Mouse (Mus musculus): ENCODE data around the gene Adamtsl2. TPM values are rescaled to one million over a fixed set of nuclear protein-coding genes. Genes with fewer than 3 reads are reported as not detected.

Gene Adamtsl2
- total and polyA plus RNA-seq, 2 experiments from 2014 or later = 9.3 to 17.0 TPM

GRCm38 (mm10) chr2:27146840-27147239 is 67.7 kb downstream of the Adamtsl2 start:
- H3K27ac ChIP-seq (ENCODE audit: low read depth, low read length) = no peak overlapping the region
- H3K4me3 ChIP-seq (ENCODE audit: low read depth, low read length) = no peak overlapping the region
- TF ChIP-seq CTCF (IDR thresholded peaks at IDR 0.05) = no peak
- WGBS = 78% methylated on average over 6 of the region's 6 CpGs
- no peak overlapping the region for H3K9ac ChIP-seq (replicated peaks; ENCODE audit: low read length, poor library complexity, severe bottlenecking)
- H3K27me3 ChIP-seq (ENCODE audit: insufficient read depth, low read length) = no peaks in the 10 kb centered on the region
- H3K4me1 ChIP-seq (ENCODE audit: insufficient read depth, low read length) = peaks cover 3% of the 10 kb centered on the region
- no peak overlapping the region for H3K4me2 ChIP-seq (ENCODE audit: low read depth, low read length, poor library complexity, severe bottlenecking)
- no peaks in the 10 kb centered on the region for H3K36me3 ChIP-seq (ENCODE audit: insufficient read depth, low read length)
- DNase-seq (ENCODE audit: low spot score) (no peak), ATAC-seq (ENCODE audit: low FRiP score) (no peak)
- H3K9me3 ChIP-seq (ENCODE audit: low read length) = no peaks in the 10 kb centered on the region

DNA sequence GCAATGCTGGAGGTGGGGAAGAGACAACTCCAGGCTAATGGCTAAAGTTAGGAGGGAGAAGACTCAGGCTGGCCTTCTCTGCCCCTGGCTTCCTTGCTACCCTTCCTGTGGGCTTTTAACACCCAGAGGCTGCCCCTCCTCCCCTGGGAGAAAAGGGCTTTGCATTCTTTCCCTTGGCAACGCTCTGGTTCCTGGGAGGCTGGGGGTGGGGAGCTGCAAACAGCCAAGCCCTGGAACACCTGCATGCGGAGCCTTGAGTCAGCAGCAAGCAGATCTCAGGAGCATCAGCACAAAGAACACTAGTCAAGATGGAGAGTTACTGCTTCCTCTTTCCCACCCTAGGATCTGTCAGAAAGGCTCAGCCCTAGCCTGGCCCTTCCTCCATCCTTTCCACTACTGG is 70.3 kb downstream of the Adamtsl2 start:
- Histone ChIP-seq H3K9me3 (ENCODE audit: low read length) (no peaks in the 10 kb centered on the region), H3K36me3 (ENCODE audit: insufficient read depth, low read length) (no peaks in the 10 kb centered on the region), H3K4me3 (ENCODE audit: low read depth, low read length) (no peak overlapping the region), H3K4me2 (ENCODE audit: low read depth, low read length, poor library complexity, severe bottlenecking) (no peak overlapping the region), H3K9ac (replicated peaks; ENCODE audit: low read length, poor library complexity, severe bottlenecking) (no peak overlapping the region), H3K27me3 (ENCODE audit: insufficient read depth, low read length) (no peaks in the 10 kb centered on the region), H3K4me1 (ENCODE audit: insufficient read depth, low read length) (peaks cover 3% of the 10 kb centered on the region), H3K27ac (ENCODE audit: low read depth, low read length) (no peak overlapping the region)
- DNase-seq (ENCODE audit: low spot score) = no peak
- ATAC-seq (ENCODE audit: low FRiP score) = no peak
- no peak for TF ChIP-seq CTCF (IDR thresholded peaks at IDR 0.05)
- WGBS = 19% methylated on average over 2 of the region's 2 CpGs

DNA sequence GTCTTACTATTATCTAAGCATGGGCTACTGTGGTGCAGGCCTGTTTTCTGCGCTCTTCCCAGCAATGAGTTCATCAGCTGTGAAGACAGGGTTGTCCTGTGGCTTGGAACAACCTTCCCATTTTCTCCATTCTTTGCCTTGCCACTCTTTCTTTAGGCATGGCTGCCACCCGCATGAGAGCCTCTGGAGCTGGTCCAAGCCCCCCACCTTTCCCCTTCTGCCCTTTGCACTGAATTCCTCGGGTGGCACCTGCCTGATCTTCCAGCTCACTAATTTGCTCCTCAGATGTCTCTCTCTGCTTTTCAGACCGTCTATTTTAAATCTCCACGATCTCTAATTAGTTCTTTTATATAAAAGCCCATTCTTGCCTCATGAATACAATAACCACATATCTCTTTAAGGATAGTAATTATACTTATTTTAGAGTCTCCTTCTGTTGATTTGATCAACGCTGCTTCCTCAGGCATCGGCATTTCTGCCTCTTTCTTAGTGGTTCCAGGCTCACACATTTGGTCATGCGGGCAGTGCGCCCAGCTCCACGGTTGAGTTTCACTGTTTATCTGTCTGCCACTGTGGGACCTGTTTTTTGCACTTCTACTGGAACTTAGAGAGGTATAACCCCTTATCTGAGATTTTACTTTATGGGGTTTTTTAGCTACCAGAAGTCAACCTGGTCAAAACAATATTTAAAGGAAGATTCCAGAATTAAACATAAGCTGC is 75.4 kb downstream of the Adamtsl2 start:
- no peaks in the 10 kb centered on the region for H3K36me3 ChIP-seq (ENCODE audit: insufficient read depth, low read length)
- no peak overlapping the region for H3K4me2 ChIP-seq (ENCODE audit: low read depth, low read length, poor library complexity, severe bottlenecking)
- H3K27me3 ChIP-seq (ENCODE audit: insufficient read depth, low read length) = no peaks in the 10 kb centered on the region
- no peak overlapping the region for H3K4me3 ChIP-seq (ENCODE audit: low read depth, low read length)
- DNase-seq (ENCODE audit: low spot score) (no peak), ATAC-seq (ENCODE audit: low FRiP score) (no peak)
- TF ChIP-seq CTCF (IDR thresholded peaks at IDR 0.05) = no peak
- no peaks in the 10 kb centered on the region for H3K9me3 ChIP-seq (ENCODE audit: low read length)
- 75% methylated on average over 10 of the region's 10 CpGs for WGBS
- no peaks in the 10 kb centered on the region for H3K4me1 ChIP-seq (ENCODE audit: insufficient read depth, low read length)
- no peak overlapping the region for H3K27ac ChIP-seq (ENCODE audit: low read depth, low read length)
- no peak overlapping the region for H3K9ac ChIP-seq (replicated peaks; ENCODE audit: low read length, poor library complexity, severe bottlenecking)

GRCm38 (mm10) chr2:27156596-27156995 is 77.4 kb downstream of the Adamtsl2 start:
- Histone ChIP-seq H3K27ac (ENCODE audit: low read depth, low read length) (no peak overlapping the region), H3K4me3 (ENCODE audit: low read depth, low read length) (no peak overlapping the region), H3K27me3 (ENCODE audit: insufficient read depth, low read length) (no peaks in the 10 kb centered on the region), H3K36me3 (ENCODE audit: insufficient read depth, low read length) (no peaks in the 10 kb centered on the region), H3K4me2 (ENCODE audit: low read depth, low read length, poor library complexity, severe bottlenecking) (no peak overlapping the region), H3K4me1 (ENCODE audit: insufficient read depth, low read length) (no peaks in the 10 kb centered on the region), H3K9me3 (ENCODE audit: low read length) (no peaks in the 10 kb centered on the region), H3K9ac (replicated peaks; ENCODE audit: low read length, poor library complexity, severe bottlenecking) (no peak overlapping the region)
- DNase-seq (ENCODE audit: low spot score) (no peak), ATAC-seq (ENCODE audit: low FRiP score) (no peak)
- no peak for TF ChIP-seq CTCF (IDR thresholded peaks at IDR 0.05)
- 35% methylated on average over 6 of the region's 6 CpGs for WGBS

Other genes starting within 250 kb of the Adamtsl2 start
- gene Abo, start 214.4 kb upstream of the Adamtsl2 start, total RNA-seq (2014; rRNA removed) = not detected in 2 replicates
- gene Abo, start 214.4 kb upstream of the Adamtsl2 start, polyA plus RNA-seq (2015; fragmentation: Nextera tagmentation; extraction: Ambion mirVana) = not detected in 2 replicates
- 17.2 and 23.8 TPM in 2 replicates for gene Surf6, start 176.5 kb upstream of the Adamtsl2 start, total RNA-seq (2014; rRNA removed)
- 24.7 and 27.8 TPM in 2 replicates for gene Surf6, start 176.5 kb upstream of the Adamtsl2 start, polyA plus RNA-seq (2015; fragmentation: Nextera tagmentation; extraction: Ambion mirVana)
- 106 and 119 TPM in 2 replicates for gene Med22, start 168.7 kb upstream of the Adamtsl2 start, total RNA-seq (2014; rRNA removed)
- gene Med22, start 168.7 kb upstream of the Adamtsl2 start, polyA plus RNA-seq (2015; fragmentation: Nextera tagmentation; extraction: Ambion mirVana) = 139 and 144 TPM in 2 replicates
- gene Rpl7a, start 168.6 kb upstream of the Adamtsl2 start, total RNA-seq (2014; rRNA removed) = 910 and 1,034 TPM in 2 replicates
- gene Rpl7a, start 168.6 kb upstream of the Adamtsl2 start, polyA plus RNA-seq (2015; fragmentation: Nextera tagmentation; extraction: Ambion mirVana) = 411 and 433 TPM in 2 replicates
- 27.5 and 30.0 TPM in 2 replicates for gene Surf2, start 163.0 kb upstream of the Adamtsl2 start, total RNA-seq (2014; rRNA removed)
- 55.2 and 55.5 TPM in 2 replicates for gene Surf2, start 163.0 kb upstream of the Adamtsl2 start, polyA plus RNA-seq (2015; fragmentation: Nextera tagmentation; extraction: Ambion mirVana)
- 59.7 and 78.8 TPM in 2 replicates for gene Surf1, start 162.8 kb upstream of the Adamtsl2 start, total RNA-seq (2014; rRNA removed)
- gene Surf1, start 162.8 kb upstream of the Adamtsl2 start, polyA plus RNA-seq (2015; fragmentation: Nextera tagmentation; extraction: Ambion mirVana) = 112 and 122 TPM in 2 replicates
- gene Surf4, start 145.5 kb upstream of the Adamtsl2 start, total RNA-seq (2014; rRNA removed) = 108 and 120 TPM in 2 replicates
- 101 and 102 TPM in 2 replicates for gene Surf4, start 145.5 kb upstream of the Adamtsl2 start, polyA plus RNA-seq (2015; fragmentation: Nextera tagmentation; extraction: Ambion mirVana)
- 0.33 TPM in 1 of 2 replicates, not detected in the other for gene Stkld1, start 145.3 kb upstream of the Adamtsl2 start, total RNA-seq (2014; rRNA removed)
- gene Stkld1, start 145.3 kb upstream of the Adamtsl2 start, polyA plus RNA-seq (2015; fragmentation: Nextera tagmentation; extraction: Ambion mirVana) = 0.11 and 0.17 TPM in 2 replicates
- gene Rexo4, start 115.0 kb upstream of the Adamtsl2 start, total RNA-seq (2014; rRNA removed) = 39.1 and 41.8 TPM in 2 replicates
- 26.0 and 29.4 TPM in 2 replicates for gene Rexo4, start 115.0 kb upstream of the Adamtsl2 start, polyA plus RNA-seq (2015; fragmentation: Nextera tagmentation; extraction: Ambion mirVana)
- 0.38 TPM in 1 of 2 replicates, not detected in the other for gene Adamts13, start 106.0 kb upstream of the Adamtsl2 start, total RNA-seq (2014; rRNA removed)
- gene Adamts13, start 106.0 kb upstream of the Adamtsl2 start, polyA plus RNA-seq (2015; fragmentation: Nextera tagmentation; extraction: Ambion mirVana) = 0.31 TPM in 1 of 2 replicates, not detected in the other
- 52.8 and 63.0 TPM in 2 replicates for gene Cacfd1, start 69.5 kb upstream of the Adamtsl2 start, total RNA-seq (2014; rRNA removed)
- gene Cacfd1, start 69.5 kb upstream of the Adamtsl2 start, polyA plus RNA-seq (2015; fragmentation: Nextera tagmentation; extraction: Ambion mirVana) = 97.1 and 98.8 TPM in 2 replicates
- 23.8 and 31.8 TPM in 2 replicates for gene Slc2a6, start 51.4 kb upstream of the Adamtsl2 start, total RNA-seq (2014; rRNA removed)
- gene Slc2a6, start 51.4 kb upstream of the Adamtsl2 start, polyA plus RNA-seq (2015; fragmentation: Nextera tagmentation; extraction: Ambion mirVana) = 14.4 and 14.8 TPM in 2 replicates
- gene Mymk, start 7.2 kb upstream of the Adamtsl2 start, total RNA-seq (2014; rRNA removed) = 0.16 TPM in 1 of 2 replicates, not detected in the other
- 0.15 TPM in 1 of 2 replicates, not detected in the other for gene Mymk, start 7.2 kb upstream of the Adamtsl2 start, polyA plus RNA-seq (2015; fragmentation: Nextera tagmentation; extraction: Ambion mirVana)
- gene Fam163b, start 63.1 kb downstream of the Adamtsl2 start, total RNA-seq (2014; rRNA removed) = 4.9 and 8.4 TPM in 2 replicates
- 13.0 and 13.9 TPM in 2 replicates for gene Fam163b, start 63.1 kb downstream of the Adamtsl2 start, polyA plus RNA-seq (2015; fragmentation: Nextera tagmentation; extraction: Ambion mirVana)
- 4.2 and 12.3 TPM in 2 replicates for gene Dbh, start 85.9 kb downstream of the Adamtsl2 start, total RNA-seq (2014; rRNA removed)
- 0.21 and 0.45 TPM in 2 replicates for gene Dbh, start 85.9 kb downstream of the Adamtsl2 start, polyA plus RNA-seq (2015; fragmentation: Nextera tagmentation; extraction: Ambion mirVana)
- 9.5 and 11.8 TPM in 2 replicates for gene Sardh, start 169.0 kb downstream of the Adamtsl2 start, total RNA-seq (2014; rRNA removed)
- 7.4 and 8.9 TPM in 2 replicates for gene Sardh, start 169.0 kb downstream of the Adamtsl2 start, polyA plus RNA-seq (2015; fragmentation: Nextera tagmentation; extraction: Ambion mirVana)

All from midbrain, postnatal 0 days (tissue).